ENCODE assay signal across 32 mouse cellular contexts in genomic region chr11:82490896-82491295, GRCm38 (mm10).
"Had no signal": no experiment of that assay in that cellular context is flagged by ENCODE, and none has a peak within 500 bp of the region (broad histone marks: within the 10 kb centered on the region; RNA-seq: fewer than 3 reads in every experiment).

No protein-coding gene starts in this region.

- DNase-seq: left cerebral cortex, postnatal 4 days; liver; liver, embryonic 13.5 days; liver, postnatal 0 days; lung, adult 18-20 months; lung, adult 2 months; lung, embryonic 14.5 days; lung, postnatal 10 days; lung, postnatal 14 days; lung, postnatal 36 days; lung, postnatal 4 days; midbrain, embryonic 14.5 days had no signal

- H3K9ac ChIP-seq: limb, embryonic 12.5 days; limb, embryonic 13.5 days; limb, embryonic 15.5 days; liver, embryonic 12.5 days; liver, embryonic 13.5 days; liver, embryonic 14.5 days; liver, embryonic 15.5 days; liver, postnatal 0 days; lung, embryonic 14.5 days; lung, embryonic 15.5 days; midbrain, embryonic 12.5 days; midbrain, embryonic 13.5 days; midbrain, embryonic 15.5 days had no signal

- H3K4me2 ChIP-seq: limb, embryonic 12.5 days; limb, embryonic 13.5 days; limb, embryonic 15.5 days; liver, embryonic 11.5 days; liver, embryonic 12.5 days; liver, embryonic 13.5 days; liver, embryonic 15.5 days; lung, embryonic 14.5 days; lung, embryonic 15.5 days; midbrain, embryonic 11.5 days; midbrain, embryonic 12.5 days; midbrain, embryonic 13.5 days; midbrain, embryonic 15.5 days had no signal

- H3K9me3 ChIP-seq: limb, embryonic 10.5 days; limb, embryonic 12.5 days; limb, embryonic 13.5 days; limb, embryonic 15.5 days; liver, embryonic 12.5 days; liver, embryonic 13.5 days; liver, embryonic 15.5 days; lung, embryonic 15.5 days; megakaryocyte, embryonic 14.5 days; midbrain, embryonic 10.5 days; midbrain, embryonic 12.5 days; midbrain, embryonic 13.5 days; midbrain, embryonic 15.5 days had no signal

- H3K27me3 ChIP-seq: limb, embryonic 12.5 days; limb, embryonic 13.5 days; limb, embryonic 15.5 days; liver, embryonic 12.5 days; liver, embryonic 13.5 days; liver, embryonic 15.5 days; lung, embryonic 15.5 days; megakaryocyte, embryonic 14.5 days; midbrain, embryonic 12.5 days; midbrain, embryonic 13.5 days; midbrain, embryonic 15.5 days had no signal

- H3K4me1 ChIP-seq: limb, embryonic 15.5 days; liver, embryonic 12.5 days; liver, embryonic 13.5 days; liver, embryonic 15.5 days; lung, embryonic 15.5 days; megakaryocyte, embryonic 14.5 days had no signal

- ATAC-seq: liver, embryonic 12.5 days; liver, postnatal 0 days; lung, postnatal 0 days; midbrain, embryonic 13.5 days; midbrain, embryonic 15.5 days; midbrain, embryonic 16.5 days had no signal

- H3K36me3 ChIP-seq: limb, embryonic 10.5 days; limb, embryonic 12.5 days; limb, embryonic 13.5 days; limb, embryonic 15.5 days; liver, embryonic 12.5 days; liver, embryonic 13.5 days; liver, embryonic 15.5 days; lung, embryonic 15.5 days; midbrain, embryonic 10.5 days; midbrain, embryonic 12.5 days; midbrain, embryonic 13.5 days; midbrain, embryonic 15.5 days had no signal

- H3K27ac ChIP-seq: left cerebral cortex, adult 2 months; limb, embryonic 10.5 days; limb, embryonic 12.5 days; limb, embryonic 13.5 days; limb, embryonic 15.5 days; liver, embryonic 12.5 days; liver, embryonic 13.5 days; liver, embryonic 14.5 days; liver, embryonic 15.5 days; lung, embryonic 15.5 days; macrophage; midbrain, embryonic 10.5 days; midbrain, embryonic 12.5 days; midbrain, embryonic 13.5 days; midbrain, embryonic 15.5 days had no signal

- H3K4me3 ChIP-seq: left cerebral cortex, adult 2 months; limb, embryonic 10.5 days; limb, embryonic 12.5 days; limb, embryonic 13.5 days; limb, embryonic 15.5 days; liver, embryonic 12.5 days; liver, embryonic 13.5 days; liver, embryonic 15.5 days; lung, embryonic 15.5 days; megakaryocyte, embryonic 14.5 days; midbrain, embryonic 10.5 days; midbrain, embryonic 12.5 days; midbrain, embryonic 13.5 days; midbrain, embryonic 15.5 days; myocyte had no signal
